Mouse (Mus musculus) liver, postnatal 0 days (tissue): ENCODE measurements around the gene Crim1. TPM values are rescaled to one million over a fixed set of nuclear protein-coding genes. Genes with fewer than 3 reads are reported as not detected.

Source experiments
- ATAC-seq: fragments of 200-750 bp; cut with Nextera tagmentation; 2 replicates; pipeline ENCODE4 v1.8.0; 2017; ENCODE audit warnings: mild to moderate bottlenecking, moderate library complexity
- DNase-seq: peaks from one replicate; pipeline ENCODE4 v3.0.0-alpha.2; 2016
- H3K27ac ChIP-seq: fragments of 300-500 bp; sonication (generic); 2 replicates; pipeline ENCODE4 v1.5.1; 2014; ENCODE audit warnings: antibody characterized with exemption, moderate library complexity, mild to moderate bottlenecking, low read depth
- H3K27me3 ChIP-seq: fragments of 300-500 bp; sonication (generic); 2 replicates; pipeline ENCODE4 v1.6.1; 2014; ENCODE audit warnings: low read length, control low read depth, mixed read lengths; ENCODE audit not compliant: insufficient read depth
- H3K36me3 ChIP-seq: fragments of 300-500 bp; sonication (generic); replicated peaks from 2 replicates; pipeline ENCODE4 v1.6.1; 2014; ENCODE audit warnings: mild to moderate bottlenecking, control low read depth, low read length, moderate library complexity, mixed read lengths; ENCODE audit not compliant: insufficient read depth
- H3K4me1 ChIP-seq: fragments of 300-500 bp; sonication (generic); 2 replicates; pipeline ENCODE4 v1.6.1; 2014; ENCODE audit warnings: antibody characterized with exemption, mild to moderate bottlenecking, control low read depth; ENCODE audit not compliant: insufficient read depth
- H3K4me2 ChIP-seq: fragments of 300-500 bp; sonication (generic); 2 replicates; pipeline ENCODE4 v1.6.1; 2014; ENCODE audit warnings: low read depth, mild to moderate bottlenecking, low read length, moderate library complexity, mixed read lengths
- H3K4me3 ChIP-seq: fragments of 300-500 bp; sonication (generic); 2 replicates; pipeline ENCODE4 v1.5.1; 2014; ENCODE audit warnings: low read depth, low read length
- H3K9ac ChIP-seq: fragments of 300-500 bp; sonication (generic); replicated peaks from 2 replicates; pipeline ENCODE4 v1.6.1; 2014; ENCODE audit warnings: mild to moderate bottlenecking, moderate library complexity
- H3K9me3 ChIP-seq: fragments of 300-500 bp; sonication (generic); 2 replicates; pipeline ENCODE4 v1.6.1; 2016; ENCODE audit warnings: mild to moderate bottlenecking, control low read depth, low read length, mixed read lengths
- CTCF ChIP-seq: sonication (generic); IDR thresholded peaks from 2 replicates; pipeline ENCODE4 v1.5.1; 2016; ENCODE audit warnings: antibody characterized with exemption, low read depth
- EP300 ChIP-seq: IDR thresholded peaks from 2 replicates; pipeline ENCODE4 v1.6.1; 2016; ENCODE audit warnings: antibody characterized with exemption, low read depth, mild to moderate bottlenecking
- WGBS: fragments of 180-500 bp; shearing (Covaris S2); extraction: QIAGEN DNeasy Blood & Tissue Kit; methylation state at CpG from one replicate; pipeline ENCODE4 v1.1.7; 2014; ENCODE audit not compliant: insufficient replicate concordance; 5-methylcytosine and 5-hydroxymethylcytosine counted together
- polyA plus RNA-seq: library from polyadenylated mRNA; unstranded; fragments of >200 nt; fragmentation: Nextera tagmentation; extraction: Ambion mirVana; gene quantifications from 2 replicates; pipeline ENCODE4 v1.2.1, GENCODE M21; 2015

Gene Crim1
- polyA plus RNA-seq, 1 experiment from 2014 or later, result 0.86 TPM

GRCm38 (mm10) chr17:78313006-78313405, 113.0 kb downstream of the Crim1 start:
- Histone ChIP-seq H3K9ac (no peak overlapping the region), H3K4me1 (no peaks in the 10 kb centered on the region), H3K9me3 (no peaks in the 10 kb centered on the region), H3K27ac (no peak overlapping the region), H3K4me3 (no peak overlapping the region), H3K27me3 (no peaks in the 10 kb centered on the region), H3K36me3 (no peaks in the 10 kb centered on the region), H3K4me2 (no peak overlapping the region)
- no peak for DNase-seq
- TF ChIP-seq CTCF (no peak), EP300 (no peak)
- 93% methylated on average over 12 of the region's 12 CpGs for WGBS
- ATAC-seq, result no peak

- no peak overlapping the region for H3K27ac ChIP-seq
- H3K27me3 ChIP-seq, result no peaks in the 10 kb centered on the region
- H3K4me1 ChIP-seq, result no peaks in the 10 kb centered on the region
- 73% methylated on average over 5 of the region's 5 CpGs for WGBS
- no peak overlapping the region for H3K4me2 ChIP-seq
- H3K9ac ChIP-seq, result no peak overlapping the region
- no peak for DNase-seq
- ATAC-seq, result no peak
- TF ChIP-seq EP300, result no peak
- no peaks in the 10 kb centered on the region for H3K9me3 ChIP-seq
- H3K4me3 ChIP-seq, result no peak overlapping the region
- no peaks in the 10 kb centered on the region for H3K36me3 ChIP-seq
Measured at GRCm38 (mm10) chr17:78313612-78314011, 113.6 kb downstream of the Crim1 start.

GRCm38 (mm10) chr17:78315659-78316058, 115.6 kb downstream of the Crim1 start:
- no peaks in the 10 kb centered on the region for H3K9me3 ChIP-seq
- TF ChIP-seq CTCF (no peak), EP300 (no peak)
- 84% methylated on average over 11 of the region's 11 CpGs for WGBS
- no peaks in the 10 kb centered on the region; the same call in 1 of the 2 replicates for H3K4me1 ChIP-seq
- ATAC-seq (no peak), DNase-seq (no peak)
- no peaks in the 10 kb centered on the region for H3K36me3 ChIP-seq
- no peak overlapping the region for H3K4me2 ChIP-seq
- no peak overlapping the region for H3K4me3 ChIP-seq
- no peak overlapping the region for H3K27ac ChIP-seq
- no peaks in the 10 kb centered on the region for H3K27me3 ChIP-seq
- H3K9ac ChIP-seq, result no peak overlapping the region

GRCm38 (mm10) chr17:78317381-78317780, 117.3 kb downstream of the Crim1 start:
- 79% methylated on average over 5 of the region's 5 CpGs for WGBS
- no peaks in the 10 kb centered on the region for H3K9me3 ChIP-seq
- DNase-seq (no peak), ATAC-seq (no peak)
- TF ChIP-seq CTCF (no peak), EP300 (no peak)
- H3K4me2 ChIP-seq, result no peak overlapping the region
- H3K27me3 ChIP-seq, result no peaks in the 10 kb centered on the region
- no peak overlapping the region for H3K9ac ChIP-seq
- no peak overlapping the region for H3K27ac ChIP-seq
- H3K4me1 ChIP-seq, result no peaks in the 10 kb centered on the region; the same call in 1 of the 2 replicates
- no peaks in the 10 kb centered on the region for H3K36me3 ChIP-seq
- H3K4me3 ChIP-seq, result no peak overlapping the region

- ATAC-seq (no peak), DNase-seq (no peak)
- no peaks in the 10 kb centered on the region for H3K36me3 ChIP-seq
- H3K9ac ChIP-seq, result no peak overlapping the region
- H3K4me2 ChIP-seq, result no peak overlapping the region
- TF ChIP-seq CTCF (no peak), EP300 (no peak)
- 64% methylated on average over 3 of the region's 3 CpGs for WGBS
- no peak overlapping the region for H3K4me3 ChIP-seq
- H3K27ac ChIP-seq, result no peak overlapping the region
- H3K4me1 ChIP-seq, result no peaks in the 10 kb centered on the region; the same call in 1 of the 2 replicates
- H3K9me3 ChIP-seq, result no peaks in the 10 kb centered on the region
- no peaks in the 10 kb centered on the region for H3K27me3 ChIP-seq
Measured at GRCm38 (mm10) chr17:78318810-78319209, 118.8 kb downstream of the Crim1 start.

- Histone ChIP-seq H3K4me1 (peaks cover 5% of the 10 kb centered on the region), H3K36me3 (no peaks in the 10 kb centered on the region), H3K9me3 (no peaks in the 10 kb centered on the region), H3K9ac (no peak overlapping the region), H3K27me3 (no peaks in the 10 kb centered on the region), H3K4me3 (no peak overlapping the region), H3K4me2 (no peak overlapping the region), H3K27ac (no peak overlapping the region)
- DNase-seq (no peak), ATAC-seq (no peak)
- no peak for TF ChIP-seq CTCF
- TF ChIP-seq EP300, result no peak
- WGBS, result 77% methylated on average over 11 of the region's 11 CpGs
Measured at GRCm38 (mm10) chr17:78321216-78321835, 121.3 kb downstream of the Crim1 start.
